Mouse (Mus musculus) heart, postnatal 0 days (tissue): ENCODE measurements around the gene Tnrc6b.

Experiments
- CTCF ChIP-seq: IDR thresholded peaks from 2 replicates; pipeline ENCODE4 v1.5.1; 2016; ENCODE audit warnings: antibody characterized with exemption, control low read depth, low read depth
- EP300 ChIP-seq: IDR thresholded peaks from 2 replicates; pipeline ENCODE4 v1.6.1; 2016; ENCODE audit warnings: antibody characterized with exemption, low read depth

DNA sequence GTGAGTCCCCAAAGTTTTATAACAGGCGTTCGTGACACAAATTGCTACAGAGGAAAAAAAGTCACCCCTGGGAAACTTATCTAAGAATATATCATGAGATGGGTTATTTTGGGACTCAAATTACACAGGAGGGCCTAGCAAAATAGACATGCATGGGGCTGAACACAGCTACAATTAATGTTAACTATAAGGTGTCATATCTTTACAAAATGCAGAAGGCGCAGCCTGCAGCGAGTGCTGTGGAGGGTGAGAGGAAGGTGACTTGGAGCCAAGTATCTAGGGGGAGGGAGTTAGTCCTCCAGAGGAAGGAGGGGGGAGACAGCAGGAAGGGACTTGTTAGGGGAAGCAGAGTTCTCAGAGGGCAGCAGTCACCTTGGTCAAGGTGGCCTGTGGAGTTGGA, 46.7 kb upstream of the Tnrc6b start:
- no peak for TF ChIP-seq CTCF
- TF ChIP-seq EP300 = no peak
